Mouse (Mus musculus) layer of hippocampus, postnatal 25 days (tissue): ENCODE results near the gene Tex12. TPM values are rescaled to one million over a fixed set of nuclear protein-coding genes. Genes with fewer than 3 reads are reported as not detected.
A peak's percentile ranks its signal among the peaks of the same experiment; 100 is the strongest.

ENCODE experiments used
- DNase-seq, 2 experiments: peaks; one replicate each; pipeline ENCODE4 v3.0.0; 2022; ENCODE audit warnings: mixed read lengths in 2 of 2, low spot score in 1 of 2; ENCODE audit errors: extremely low spot score in 1 of 2
- total RNA-seq, 2 experiments: library from RNA; stranded (reverse); gene quantifications; 2 replicates each; pipeline ENCODE4 v1.2.3; 2021

Tex12 gene
- not detected for total RNA-seq

DNA sequence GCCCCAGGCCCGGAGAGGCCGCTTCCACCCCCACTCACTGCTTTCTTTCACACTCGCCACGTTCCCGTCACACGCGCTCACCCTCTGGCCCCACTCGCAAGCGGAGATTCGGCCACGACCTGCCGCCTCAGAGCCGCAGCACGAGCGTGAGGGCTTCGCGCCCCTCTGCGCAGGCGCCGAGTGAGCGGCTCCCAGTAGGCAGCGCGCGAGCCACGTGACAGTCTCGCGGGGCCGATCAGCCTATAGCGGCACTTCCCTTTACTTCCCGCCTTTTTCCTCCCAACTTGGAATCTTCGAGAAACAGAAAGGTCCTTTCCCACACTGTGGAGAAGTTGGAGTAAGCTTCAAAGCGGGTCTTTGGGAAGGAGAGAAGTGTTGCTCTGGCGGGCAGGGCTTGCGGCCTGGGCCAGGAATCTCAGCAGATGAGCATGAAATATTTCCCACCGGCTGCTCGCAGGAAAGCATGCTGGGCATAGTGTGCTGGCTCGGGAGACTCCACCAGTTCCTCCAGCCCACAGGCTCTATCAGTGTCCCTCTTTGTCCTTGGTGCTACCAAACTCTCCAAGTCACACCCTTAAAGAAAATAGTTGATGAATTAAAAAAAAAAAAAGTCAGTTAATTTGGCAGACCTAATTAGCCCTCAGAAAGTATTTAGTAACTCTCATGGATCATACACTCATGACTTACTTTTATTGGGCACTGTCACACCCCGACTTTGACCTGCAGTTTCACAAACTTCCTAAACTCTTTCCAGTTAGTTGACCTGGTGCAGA is at the start of gene Tex12:
TSS of gene Tex12 (minus strand) at position 181 of the 773 bp plus-strand sequence.
- DNase-seq: no peak

DNA sequence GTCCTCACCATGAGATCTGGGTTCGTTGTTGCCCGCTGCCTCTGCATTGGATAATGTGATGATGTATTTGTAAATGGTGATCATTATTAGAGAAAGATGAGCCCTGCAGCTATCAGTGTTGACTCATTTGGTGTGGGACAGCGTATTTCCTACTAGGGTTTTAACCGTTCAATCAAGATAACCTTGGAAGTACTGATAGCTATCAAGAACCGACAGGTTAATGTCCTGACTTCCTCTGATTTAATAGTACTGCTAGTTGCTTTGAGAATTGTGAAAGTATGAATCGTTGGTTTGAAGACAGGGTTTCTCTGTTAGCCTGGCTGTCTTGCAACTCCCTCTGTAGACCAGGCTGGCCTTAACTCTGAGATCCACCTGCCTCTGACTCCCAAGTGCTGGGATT is 43.2 kb upstream of the Tex12 start:
- DNase-seq: no peak

DNA sequence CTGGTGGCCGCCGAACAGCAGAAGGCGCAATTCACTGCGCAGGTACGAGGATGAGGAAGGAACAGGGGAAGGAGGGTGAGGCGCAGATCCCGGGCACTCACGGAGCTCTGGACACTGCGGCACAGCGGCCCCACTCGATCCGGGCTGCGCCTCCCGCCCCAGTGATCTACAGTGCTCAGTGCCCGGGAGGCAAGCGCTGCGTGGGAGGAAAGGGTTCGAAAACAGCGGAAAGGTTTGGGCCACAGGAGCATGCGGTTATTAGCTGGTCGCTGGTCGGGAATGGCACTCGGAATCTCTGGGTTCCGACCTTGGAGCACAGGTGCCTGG is 42.8 kb upstream of the Tex12 start:
- no peak for DNase-seq

DNA sequence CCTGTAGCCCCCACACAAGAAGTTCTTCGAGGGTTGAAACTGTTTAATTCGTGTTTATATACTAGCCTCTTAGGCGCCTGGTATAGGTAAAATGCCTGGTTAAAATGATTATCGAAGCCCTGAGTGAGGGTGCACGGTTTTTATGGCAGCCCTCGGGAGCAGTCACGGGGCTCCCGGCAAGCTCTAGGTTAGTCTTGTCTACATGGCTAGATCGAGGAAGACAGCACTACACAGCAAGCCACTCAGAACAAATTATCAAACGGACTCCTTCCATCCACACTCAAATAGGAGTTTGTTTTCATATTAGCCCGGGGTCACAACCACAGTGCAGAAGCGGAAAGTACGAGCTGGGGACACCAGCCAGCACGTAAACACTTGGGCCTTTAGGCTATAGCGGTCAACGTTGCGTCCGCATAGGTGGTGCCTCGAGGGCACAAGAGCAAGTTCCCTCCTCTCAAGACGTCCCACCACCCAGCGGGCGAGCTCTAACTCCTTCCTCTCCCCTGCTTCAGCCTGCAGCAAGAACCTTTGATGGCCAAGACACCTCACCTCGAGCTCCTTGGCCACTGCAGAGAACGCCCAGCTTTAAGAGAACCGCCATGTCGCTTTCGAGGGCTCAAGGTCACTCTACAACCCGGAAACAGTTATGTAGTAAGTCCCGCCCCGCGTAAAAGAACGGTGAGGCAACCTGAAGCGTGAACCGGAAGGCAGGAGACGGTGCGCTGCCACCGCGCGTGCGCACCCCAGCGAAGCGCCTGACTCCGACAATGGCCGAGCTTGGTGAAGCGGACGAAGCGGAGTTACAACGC is 42.3 kb upstream of the Tex12 start, which contains the start of the genes Sdhd and Timm8b:
TSS of gene Sdhd (minus strand) at position 624 of the 809 bp plus-strand sequence.
TSS of gene Timm8b (plus strand) at position 722 of the 809 bp plus-strand sequence.
- DNase-seq: peak; percentile 84

DNA sequence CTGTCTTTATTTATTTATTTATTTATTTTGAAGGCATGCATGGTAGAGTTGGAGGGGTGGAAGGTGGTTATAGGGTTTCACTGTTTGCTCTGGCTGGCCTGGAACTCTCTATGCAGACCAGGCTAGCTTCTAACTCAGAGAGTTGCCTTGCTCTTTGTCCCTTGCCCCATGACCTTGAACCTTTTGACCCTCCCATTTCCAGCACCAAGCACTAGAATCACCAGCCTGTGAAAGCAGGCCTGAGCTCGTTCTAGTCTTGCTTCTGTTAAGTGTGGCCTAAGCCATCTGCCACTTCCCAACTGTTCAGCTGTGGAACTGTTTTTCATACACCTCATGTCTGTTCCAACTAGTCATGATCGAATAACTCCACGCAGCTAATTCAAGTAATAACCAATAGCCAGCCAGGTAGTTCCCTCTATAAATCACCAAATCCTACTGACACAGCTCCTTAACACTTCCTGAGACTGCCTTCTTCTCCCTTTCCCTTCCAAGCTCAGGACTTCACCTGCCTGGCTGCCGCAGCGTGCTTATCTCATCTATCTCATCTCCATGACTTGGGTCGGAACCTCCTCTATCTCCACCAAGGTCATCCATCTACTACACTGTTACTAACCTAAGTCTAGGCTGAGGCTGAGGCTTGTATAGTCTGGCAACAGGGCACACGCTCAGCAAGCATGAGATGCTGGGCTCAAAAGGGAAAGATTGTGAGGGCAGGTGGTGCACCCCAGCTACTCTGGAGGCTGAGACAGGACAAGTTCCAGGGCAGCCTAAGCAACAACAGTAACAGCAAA is 41.1 kb upstream of the Tex12 start:
- DNase-seq: no peak

DNA sequence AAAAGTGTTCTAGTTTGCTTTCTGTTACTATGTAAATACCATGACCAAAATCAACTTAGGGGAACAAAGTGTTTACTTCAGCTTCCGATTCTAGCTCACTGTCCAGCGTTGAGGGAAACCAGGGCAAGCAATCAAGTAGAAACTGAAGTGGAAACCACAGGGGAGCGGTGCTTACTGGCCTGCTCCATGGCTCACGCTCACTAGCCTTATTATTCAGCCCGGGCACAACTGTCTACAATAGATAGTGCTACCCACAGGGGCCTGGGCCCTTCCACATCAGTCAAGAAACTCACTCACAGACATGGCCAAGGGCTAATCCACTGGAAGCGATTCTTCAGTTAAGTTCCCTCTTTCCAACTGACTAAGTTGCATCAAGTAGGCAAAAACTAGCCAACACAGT is 40.4 kb upstream of the Tex12 start:
- no peak for DNase-seq

DNA sequence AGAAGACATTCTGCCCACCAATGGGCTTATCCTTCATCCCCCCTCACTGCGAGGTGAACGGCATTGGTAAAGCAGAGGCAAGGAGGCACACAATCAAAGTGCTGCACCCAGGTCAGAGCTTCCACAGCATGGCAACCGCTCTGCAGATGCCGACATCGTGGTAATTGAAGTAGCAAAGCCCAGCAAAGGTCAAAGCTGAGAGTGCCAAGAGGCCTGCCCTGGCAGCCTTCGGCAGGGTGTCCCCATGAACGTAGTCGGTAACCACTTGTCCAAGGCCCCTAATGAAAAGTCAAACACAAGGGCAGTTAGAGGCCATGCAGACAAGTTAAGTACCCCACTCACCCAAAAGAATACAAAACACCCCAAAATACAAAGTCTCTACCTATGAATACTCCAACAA is 35.8 kb upstream of the Tex12 start:
- DNase-seq: no peak

DNA sequence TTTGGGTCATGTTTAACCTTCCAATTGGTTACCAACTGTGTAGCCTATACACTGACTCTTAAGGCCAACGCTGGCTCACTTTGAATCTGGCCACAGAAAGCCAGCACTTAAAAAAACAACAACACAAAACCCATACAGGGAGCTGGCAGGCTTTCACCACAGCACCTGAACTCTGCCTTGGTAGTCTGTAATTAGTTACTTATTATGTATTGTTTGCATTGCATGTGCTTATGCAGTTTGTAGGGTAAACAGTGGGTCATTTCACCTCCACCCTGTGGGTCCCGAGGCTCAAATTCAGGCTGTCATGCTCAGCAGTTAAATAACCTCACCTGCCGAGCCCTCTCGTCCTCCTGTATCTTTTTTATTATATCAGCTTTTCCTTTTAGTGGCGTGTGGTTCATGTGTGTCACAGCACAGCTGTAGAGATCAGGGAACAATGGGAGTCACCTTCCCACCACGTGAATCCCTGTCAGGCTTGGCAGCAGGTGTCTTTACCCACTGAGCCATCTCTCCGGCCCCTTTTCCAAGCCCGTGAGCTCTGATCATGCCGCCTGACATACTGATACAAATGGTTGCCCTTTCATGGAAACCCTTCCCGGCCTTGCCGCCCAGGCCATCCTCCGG is 33.8 kb upstream of the Tex12 start:
- no peak for DNase-seq

DNA sequence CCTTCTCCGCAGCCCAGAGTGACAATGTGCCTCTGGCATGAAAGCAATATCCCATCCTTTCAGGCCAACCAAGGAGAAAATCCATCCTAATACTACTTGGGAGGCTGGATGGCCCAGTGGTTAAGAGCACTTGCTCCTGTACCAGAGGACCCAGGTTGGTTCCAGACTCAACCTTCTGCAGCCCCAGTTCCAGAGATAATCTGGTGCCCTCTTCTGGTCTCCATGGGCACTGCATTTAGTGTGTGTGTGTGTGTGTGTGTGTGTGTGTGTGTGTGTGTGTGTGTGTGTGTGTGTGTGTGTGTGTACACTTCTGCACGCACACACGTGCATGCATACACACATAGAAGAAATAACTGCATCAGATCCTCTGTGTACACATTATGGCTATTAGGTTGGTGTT is 32.4 kb upstream of the Tex12 start:
- DNase-seq: peak in 1 of 2 experiments; percentile 27

DNA sequence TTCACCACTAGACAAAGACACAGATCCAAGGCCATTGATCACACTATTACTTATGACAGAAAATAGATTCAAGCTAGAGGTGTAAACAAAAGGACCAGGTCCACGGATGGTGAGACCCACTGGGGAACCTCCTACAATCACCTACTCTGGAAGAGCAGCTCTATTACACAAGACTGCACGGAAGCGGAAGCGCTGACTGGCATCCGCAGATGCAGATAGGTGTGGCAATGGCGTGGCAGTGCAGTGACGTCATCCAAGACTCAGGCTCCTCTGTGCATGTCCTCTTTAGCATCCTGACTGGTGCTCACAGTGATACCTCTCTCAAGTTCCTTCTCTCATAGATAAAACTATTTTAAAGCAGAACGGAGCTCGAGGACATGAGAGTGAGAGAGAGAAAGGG is 31.8 kb upstream of the Tex12 start:
- no peak for DNase-seq

DNA sequence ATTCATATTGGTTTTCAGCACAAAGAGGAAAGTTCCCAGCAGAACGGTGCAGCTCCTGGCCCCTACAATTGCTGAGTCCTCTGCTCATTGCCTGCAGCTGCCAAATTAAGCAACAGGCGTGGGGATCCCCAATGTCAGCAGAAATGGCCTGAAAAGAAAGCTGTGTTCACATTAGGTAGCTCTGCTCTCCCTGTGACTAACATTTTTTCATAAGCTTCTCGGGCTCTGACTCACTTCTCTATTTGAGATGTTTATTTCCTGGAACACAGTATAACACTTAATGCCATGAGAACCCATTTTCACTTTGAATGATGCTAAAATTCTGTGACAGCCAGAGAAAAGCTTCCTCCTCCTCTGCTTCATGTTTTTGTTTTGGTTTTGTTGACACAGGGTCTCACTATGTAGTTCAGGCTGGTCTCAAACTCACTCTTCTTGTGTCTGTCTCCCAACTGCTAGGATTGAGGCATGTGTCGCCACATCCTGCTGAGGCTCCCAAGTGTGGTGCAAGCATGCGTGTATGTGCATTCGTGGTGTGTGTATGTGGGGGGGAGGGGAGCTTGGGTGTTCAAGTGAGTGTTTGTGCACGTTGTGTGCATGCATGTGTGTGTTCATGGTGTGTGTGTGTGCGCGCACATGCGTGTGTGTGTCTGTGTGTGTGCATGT is 29.9 kb upstream of the Tex12 start:
- DNase-seq: no peak

DNA sequence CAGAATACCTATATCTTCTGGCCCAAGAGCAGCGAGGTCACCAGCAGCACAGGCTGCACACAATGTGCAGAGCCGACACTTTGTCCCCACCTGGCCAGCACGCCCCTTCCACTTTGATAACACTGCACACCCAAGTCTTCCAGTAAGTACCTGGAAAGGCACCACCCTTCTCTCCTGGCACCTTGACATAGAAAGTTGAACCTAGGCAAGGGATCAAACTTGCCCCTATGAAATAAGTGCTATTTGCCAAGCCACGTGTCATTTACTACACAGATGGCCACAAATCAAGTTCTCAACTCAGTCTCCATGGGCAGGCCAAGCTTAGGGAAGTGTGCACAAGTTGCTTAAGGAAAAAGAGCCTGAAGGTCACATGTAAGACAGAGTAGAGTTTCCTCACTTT is 25.8 kb upstream of the Tex12 start:
- DNase-seq: no peak

DNA sequence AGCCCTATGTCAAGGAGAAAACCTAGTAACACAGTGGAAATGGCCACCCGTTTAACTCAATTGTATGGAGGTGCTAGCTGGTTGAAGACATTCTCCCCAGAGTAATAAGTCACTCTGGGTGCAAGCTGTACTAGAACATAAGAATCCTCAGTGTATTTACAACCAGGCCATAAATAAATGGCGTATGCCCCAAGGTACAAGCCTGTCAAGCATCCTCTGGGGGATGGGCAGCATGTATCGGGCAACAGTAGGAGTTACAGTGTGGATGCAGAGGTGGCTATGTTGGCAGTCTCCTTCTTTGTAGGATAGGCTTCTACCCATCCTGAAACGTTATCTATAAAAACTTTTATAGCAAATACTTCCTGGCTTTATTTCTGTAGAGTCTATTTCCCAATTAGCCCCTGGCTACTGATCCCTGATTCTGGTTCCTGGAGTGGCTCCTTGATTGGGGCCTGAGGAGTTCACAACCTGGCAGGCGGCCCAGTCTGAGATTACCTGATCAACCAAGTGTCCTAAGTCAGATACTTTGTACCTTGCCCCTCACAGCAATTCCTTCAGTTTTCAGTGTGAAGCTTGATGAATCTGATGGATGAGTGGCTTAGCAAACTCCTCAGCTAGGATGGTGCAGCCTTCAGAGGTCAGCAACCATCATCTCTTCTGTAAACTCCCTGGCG is 24.2 kb upstream of the Tex12 start:
- no peak for DNase-seq

DNA sequence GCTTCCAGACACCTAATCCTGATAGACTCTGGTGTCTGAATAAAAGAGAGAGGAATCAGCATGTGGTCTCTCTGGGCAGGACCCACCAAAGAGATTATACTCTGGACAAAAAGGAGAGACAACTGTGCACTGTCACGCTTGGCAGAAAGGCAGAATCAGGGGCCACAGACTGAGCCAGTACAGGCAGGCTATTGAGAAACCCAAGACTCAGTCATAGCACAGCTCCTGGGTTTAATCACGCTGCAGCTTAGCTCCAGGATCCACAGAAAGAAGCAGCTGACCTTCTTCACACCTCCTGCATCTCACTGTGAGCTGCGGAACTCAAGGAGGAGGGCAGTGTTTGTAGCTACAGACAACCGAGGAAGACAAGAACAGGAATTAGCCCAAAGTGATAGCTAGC is 19.2 kb upstream of the Tex12 start:
- DNase-seq: no peak

DNA sequence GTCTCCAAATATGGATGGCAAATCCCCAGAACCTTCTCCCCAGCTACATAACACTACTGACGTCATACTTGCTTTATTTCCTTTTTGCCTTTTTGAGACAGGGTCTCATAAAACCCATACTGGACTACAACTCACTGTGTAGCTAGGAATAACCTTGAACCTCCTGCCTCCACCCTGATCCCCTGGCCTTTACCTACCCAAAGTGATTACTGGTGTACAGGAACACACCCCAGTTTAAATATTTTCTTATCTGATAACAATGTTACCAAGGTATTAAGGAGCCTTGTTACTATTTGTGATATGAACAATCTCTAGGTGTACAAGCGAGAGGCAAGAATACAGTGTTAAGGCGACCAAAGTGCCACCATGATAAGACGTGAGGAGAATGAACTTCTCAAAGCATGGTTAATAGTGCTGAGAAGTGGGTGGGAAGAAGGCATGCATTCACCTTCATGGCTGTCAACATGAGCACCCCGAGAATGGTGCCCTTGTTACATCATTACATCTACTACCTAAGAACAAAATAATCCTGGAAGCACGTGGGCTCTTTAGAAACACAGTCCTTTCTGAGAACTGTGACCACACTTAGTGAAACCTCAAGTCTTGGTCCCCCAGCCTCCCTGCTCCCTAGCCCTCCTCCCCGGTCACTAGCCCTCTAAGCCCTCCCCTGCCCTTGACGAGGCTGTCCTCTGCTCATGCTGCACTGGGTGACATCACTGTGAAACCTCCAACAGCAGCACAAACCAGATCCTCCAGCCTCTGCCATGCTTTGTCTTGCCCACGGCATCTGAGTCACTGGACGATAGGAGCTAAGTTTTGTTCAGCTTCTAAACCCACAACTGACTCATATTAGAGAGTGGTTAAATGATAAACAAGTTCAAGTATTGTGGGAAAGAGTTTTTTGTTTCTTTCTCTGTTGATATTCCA is 8.7 kb upstream of the Tex12 start:
- no peak for DNase-seq

DNA sequence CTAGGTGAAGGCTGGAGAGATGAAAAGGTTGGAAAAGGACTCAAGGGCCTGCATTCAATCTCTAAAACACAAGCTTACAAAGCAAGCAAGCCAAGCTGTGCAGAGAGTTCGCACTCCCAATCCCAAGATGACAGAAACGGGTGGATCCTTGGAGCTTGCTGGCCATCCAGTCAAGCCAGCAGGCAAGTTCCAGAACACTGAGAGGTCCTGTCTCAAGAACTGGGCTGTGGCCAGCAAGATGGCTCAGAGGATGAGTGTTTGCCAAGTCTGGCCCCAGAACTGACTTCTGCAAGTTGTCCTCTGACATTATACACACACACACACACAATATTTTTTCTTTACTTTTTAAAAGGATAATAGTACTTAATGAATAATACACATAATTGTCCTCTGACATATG is 6.8 kb upstream of the Tex12 start:
- DNase-seq: no peak

DNA sequence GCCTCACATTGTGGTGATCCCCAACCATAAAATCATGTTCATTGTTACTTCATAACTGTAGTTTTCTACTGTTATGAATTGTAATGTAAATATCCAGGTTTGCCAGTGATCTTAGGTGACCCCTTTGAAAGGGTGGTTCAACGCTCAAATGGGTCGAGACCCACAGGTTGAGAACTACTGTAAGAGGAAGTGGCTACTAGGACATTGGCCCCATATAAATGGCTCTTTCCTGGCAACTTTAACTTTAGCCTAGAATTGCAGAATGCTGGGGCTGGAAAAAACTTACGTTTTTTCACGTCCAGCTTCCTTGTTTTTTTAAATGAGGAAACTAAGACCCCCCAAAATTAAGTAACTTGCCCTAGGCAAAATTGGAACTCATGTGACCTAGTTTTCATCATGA is 6.2 kb upstream of the Tex12 start:
- DNase-seq: no peak

DNA sequence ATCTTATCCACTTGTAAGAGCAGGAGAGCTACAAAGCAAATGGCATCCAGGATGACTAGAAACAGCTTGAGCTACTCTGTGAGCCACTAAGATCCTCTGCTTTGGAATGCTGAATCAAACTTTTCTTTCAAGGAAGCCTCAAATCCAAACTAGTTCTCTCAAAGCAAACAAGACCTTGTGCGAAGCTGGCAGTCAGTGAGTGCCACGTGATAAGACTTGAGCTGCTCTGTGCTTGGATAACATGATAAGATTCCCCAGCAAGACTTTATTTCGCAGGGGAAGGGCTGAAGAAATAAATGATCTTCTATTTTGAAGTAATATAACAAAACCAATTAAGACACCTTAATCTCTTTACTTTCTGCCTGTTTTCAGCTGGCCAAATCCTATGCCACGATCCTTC is 4.8 kb upstream of the Tex12 start:
- DNase-seq: no peak

DNA sequence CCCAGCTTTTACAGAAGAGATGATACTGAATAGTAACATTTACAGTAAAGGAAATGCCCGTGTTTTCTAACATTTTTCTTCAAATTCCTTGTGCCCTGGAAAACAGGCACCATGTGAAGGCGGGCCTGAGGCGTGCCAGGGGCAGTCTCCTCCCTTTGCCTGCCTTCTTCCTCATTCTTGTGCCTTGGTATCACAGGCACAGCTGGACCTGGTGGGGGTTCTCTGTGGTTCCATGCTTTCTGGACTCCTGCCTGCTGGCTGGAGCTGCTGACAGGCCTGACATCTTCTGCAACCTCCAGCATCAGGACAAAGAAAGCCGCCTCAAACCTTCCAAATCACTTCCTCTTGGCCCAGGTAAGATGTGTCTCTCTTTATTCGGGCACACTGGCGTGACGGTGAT is 4.0 kb upstream of the Tex12 start:
- DNase-seq: no peak
